Mouse (Mus musculus): Measurements from ENCODE around the gene Rbm33.

The Rbm33 gene

GRCm38 (mm10) chr5:28462741-28463590 lies 146.0 kb downstream of the Rbm33 start:
- DNase-seq (ENCODE audit: low read depth): no peak

- no peak for DNase-seq (ENCODE audit: low read depth)
Observed at GRCm38 (mm10) chr5:28463656-28464055, 146.7 kb downstream of the Rbm33 start.

GRCm38 (mm10) chr5:28464361-28465098 lies 147.6 kb downstream of the Rbm33 start:
- peak; percentile 3 for DNase-seq (ENCODE audit: low read depth)

- DNase-seq (ENCODE audit: low read depth): peak; percentile 2
Observed at GRCm38 (mm10) chr5:28465099-28465406, 148.1 kb downstream of the Rbm33 start.

GRCm38 (mm10) chr5:28465526-28465925 lies 148.6 kb downstream of the Rbm33 start:
- DNase-seq (ENCODE audit: low read depth): no peak

- no peak for DNase-seq (ENCODE audit: low read depth)
Observed at GRCm38 (mm10) chr5:28466351-28466750, 149.4 kb downstream of the Rbm33 start.

- no peak for DNase-seq (ENCODE audit: low read depth)
Observed at GRCm38 (mm10) chr5:28466760-28467306, 149.9 kb downstream of the Rbm33 start, which contains the start of gene Shh. Gene Shh (minus strand): TSS chr5:28467256.

Data from induced T-regulatory cell, adult 2 months (primary cell).